Mouse (Mus musculus): ENCODE results near the gene Xkr7.

Xkr7 gene

GRCm38 (mm10) chr2:153066991-153067390, 35.3 kb downstream of the Xkr7 start:
- intact Hi-C loops (cut with DNase I) = no loop called here

GRCm38 (mm10) chr2:153070762-153071490, 39.3 kb downstream of the Xkr7 start:
- intact Hi-C loops (cut with DNase I) = no loop called here

GRCm38 (mm10) chr2:153071491-153072184, 40.0 kb downstream of the Xkr7 start:
- intact Hi-C loops (cut with DNase I) = no loop called here

DNA sequence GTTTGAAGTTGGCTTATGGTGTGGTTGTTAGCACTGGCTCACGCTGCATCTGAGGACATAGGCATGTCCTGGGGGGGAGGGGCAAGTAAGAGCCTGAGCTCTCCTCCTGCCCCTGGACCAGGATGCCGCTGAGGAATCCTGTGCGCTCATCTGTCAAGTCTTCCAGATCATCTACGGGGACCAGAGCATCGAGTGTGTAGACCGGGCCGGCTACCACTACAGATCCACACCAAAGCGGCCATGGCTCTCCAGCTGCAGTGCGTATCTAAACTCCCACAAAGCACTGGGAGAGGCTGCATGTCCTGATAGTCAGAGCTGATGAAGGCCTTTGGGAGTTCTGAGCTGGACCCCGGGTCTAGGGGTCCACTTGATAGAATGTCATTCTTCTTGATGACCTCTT, 43.0 kb downstream of the Xkr7 start:
- intact Hi-C loops (cut with DNase I) = no loop called here

DNA sequence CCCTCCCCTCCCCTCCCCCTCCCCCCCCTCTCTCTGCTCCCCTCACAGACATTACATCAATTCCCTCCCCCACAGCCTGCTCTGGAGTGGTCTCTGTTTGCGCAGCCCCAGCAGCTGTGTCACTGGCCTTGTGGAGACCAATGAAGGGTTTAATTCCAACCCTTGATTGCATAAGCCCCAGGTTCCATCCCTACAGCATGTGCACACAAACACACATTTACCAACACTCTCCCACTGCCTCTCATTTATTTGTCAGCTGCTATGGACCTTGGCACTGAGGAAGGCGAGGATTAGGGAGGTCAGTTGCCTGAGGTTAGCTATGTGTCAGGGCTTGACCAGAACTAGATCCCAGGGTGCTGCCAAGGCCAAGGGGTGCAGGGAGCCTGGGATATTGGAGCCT, 44.3 kb downstream of the Xkr7 start:
- intact Hi-C loops (cut with DNase I) = no loop called here

DNA sequence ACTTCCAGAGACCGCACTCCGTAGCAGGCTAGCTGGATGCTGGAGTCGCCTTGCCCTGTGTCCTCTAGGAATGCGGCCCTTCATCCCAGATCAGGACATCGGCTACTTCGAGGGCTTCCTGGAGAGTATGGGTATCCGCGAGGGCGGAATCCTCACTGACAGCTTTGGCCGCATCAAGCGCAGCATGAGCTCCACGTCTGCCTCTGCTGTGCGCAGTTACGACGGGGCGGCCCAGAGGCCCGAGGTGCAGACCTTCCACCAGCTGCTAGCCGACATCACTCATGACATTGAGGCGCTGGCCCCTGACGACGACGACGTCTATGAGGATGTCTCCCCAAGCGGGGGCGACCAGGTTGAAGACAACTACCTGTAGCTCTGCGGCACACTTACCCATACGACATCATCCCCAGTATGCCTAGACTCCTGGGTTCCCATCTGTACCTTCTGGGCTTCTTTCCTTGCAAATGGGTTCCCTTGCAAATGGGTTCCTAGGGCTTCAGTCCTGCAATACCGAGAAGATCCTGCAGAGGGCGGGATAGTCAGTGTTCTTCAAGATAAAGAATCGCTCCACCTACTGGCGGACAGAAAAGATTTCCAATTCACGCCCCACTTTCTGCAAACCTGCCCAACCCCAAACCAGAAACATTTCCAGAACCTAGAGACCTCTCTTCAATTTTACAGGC, 49.3 kb downstream of the Xkr7 start:
- intact Hi-C loops (cut with DNase I) = loop anchor here (5.0 kb wide), 2 partner anchors 34 to 61 kb away; no protein-coding TSS in a partner anchor

DNA sequence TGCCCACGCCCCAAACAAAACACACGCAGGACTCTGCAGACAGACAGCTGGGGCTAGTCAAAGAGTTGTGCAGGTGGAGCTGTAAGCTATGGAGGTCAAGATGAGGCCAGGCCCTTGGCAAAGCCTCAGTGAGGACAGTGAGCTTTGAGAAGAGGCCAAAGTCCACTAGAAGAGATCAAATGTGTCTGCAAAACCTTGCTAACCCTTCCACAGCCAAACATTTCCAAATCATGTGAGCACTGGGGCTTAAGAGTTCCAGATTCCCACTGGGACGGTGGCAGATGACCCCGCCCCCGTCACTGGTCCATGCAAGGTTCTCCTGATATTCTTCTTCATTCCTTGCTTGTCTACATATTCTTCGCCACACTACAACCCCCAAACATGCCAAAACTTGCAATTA, 50.2 kb downstream of the Xkr7 start:
- intact Hi-C loops (cut with DNase I) = loop anchor here (5.0 kb wide), 2 partner anchors 35 to 60 kb away; no protein-coding TSS in a partner anchor

GRCm38 (mm10) chr2:153083275-153083674, 51.6 kb downstream of the Xkr7 start:
- intact Hi-C loops (cut with DNase I) = loop anchor here (5.0 kb wide), 2 partner anchors 36 to 59 kb away; no protein-coding TSS in a partner anchor

DNA sequence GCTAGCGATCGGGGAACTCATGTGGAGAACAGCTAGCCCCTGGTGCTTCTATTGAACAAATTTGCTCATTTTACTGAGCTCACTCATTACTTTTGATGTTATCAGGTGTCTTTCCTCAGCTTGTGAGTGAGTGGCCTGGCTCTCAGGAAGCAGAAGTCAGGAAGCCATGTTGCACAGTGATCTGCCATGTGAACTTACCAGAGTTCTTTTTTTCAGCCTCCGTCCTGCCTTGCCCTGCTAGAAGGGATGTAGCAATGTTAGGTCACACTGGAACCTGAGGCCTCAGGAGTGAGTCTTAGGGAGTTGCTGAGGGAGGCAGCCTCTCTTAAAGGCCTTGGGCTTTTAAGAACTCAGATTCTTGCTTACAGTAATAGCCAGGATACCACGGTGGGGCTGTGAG, 52.2 kb downstream of the Xkr7 start:
- intact Hi-C loops (cut with DNase I) = loop anchor here (5.0 kb wide), 2 partner anchors 37 to 58 kb away; no protein-coding TSS in a partner anchor

GRCm38 (mm10) chr2:153084261-153084976, 52.8 kb downstream of the Xkr7 start:
- intact Hi-C loops (cut with DNase I) = loop anchor here (5.0 kb wide), 2 partner anchors 37 to 58 kb away; no protein-coding TSS in a partner anchor

DNA sequence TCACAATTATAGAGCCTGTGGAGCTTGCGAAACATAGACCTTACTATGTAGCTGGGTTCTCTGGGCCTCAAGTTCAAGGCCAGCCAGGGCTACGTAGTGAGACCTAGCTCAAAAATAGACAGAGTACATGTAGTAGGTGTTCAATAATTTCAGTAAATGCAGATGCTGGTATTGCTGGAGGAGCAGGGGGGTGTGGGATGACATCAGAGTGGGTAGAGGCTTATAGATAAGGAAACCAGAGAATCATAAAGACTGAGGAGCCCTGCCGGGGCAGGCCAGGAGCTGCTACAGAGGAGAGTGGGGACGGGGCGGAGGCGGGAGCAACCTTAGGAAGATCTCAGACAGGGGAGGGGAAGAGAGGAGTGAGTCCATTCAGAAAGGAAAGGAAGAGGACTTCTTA, 53.9 kb downstream of the Xkr7 start:
- intact Hi-C loops (cut with DNase I) = no loop called here

DNA sequence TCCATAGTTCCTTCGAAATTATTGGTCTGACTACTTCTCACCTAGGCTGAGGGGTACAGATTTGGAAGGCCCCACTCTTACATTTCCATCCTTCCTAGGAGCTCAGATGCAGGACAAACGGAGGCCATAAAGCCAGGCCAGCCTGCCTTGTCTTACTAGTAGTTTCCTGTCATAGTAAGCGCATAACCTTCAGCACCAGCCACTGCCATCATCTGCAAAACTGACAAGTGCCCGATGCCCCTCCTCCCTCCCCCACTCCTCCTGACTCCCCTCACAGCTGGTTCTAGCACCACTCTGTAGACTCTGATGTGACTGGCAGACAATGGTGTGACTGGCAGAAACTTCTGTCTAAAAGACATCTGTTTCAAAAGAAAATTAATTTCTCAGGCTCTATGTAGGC, 54.5 kb downstream of the Xkr7 start:
- intact Hi-C loops (cut with DNase I) = no loop called here

DNA sequence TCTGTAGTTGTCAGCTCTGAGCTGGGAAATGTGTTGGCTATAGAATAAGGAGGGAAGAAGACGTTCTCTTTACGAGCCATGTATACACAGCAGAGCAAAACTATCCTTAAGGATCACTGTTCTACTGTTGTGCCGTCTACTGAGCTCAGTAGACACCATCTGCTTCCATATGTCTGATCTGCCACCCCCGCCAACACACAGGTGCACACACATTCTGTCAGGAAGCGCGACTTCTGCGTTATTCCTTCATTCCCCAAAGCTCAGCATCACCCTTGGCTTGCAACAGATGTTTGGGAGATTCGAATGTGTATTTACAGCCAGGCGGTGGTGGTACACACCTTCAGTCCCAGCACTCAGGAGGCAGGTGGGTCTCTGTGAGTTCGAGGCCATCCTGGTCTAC, 55.4 kb downstream of the Xkr7 start:
- intact Hi-C loops (cut with DNase I) = no loop called here

DNA sequence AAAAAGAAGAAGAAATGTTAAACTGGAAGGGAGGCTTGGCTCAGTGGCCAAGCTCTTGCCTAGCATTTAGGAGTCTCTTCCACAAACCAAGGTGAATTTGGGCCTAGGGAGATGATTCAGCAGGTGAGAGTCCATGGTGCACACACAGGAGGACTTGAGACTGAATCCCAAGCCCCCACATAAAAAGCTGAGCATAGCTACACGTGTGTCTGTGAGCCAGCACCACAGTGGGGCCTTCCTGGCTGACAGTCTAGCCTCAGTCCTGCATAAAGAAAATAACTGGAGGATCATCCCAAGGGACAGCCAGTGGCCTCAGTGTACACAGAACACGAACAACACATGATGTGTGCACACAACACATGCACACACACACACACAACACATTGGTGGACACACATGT, 57.7 kb downstream of the Xkr7 start:
- intact Hi-C loops (cut with DNase I) = no loop called here

GRCm38 (mm10) chr2:153090551-153091165, 59.0 kb downstream of the Xkr7 start:
- intact Hi-C loops (cut with DNase I) = no loop called here

Measured in adrenal gland (tissue).